Comparison of ENCODE assay signal across 26 mouse cellular contexts in genomic region chr2:27215537-27215936, GRCm38 (mm10). TPM values are rescaled to one million over a fixed set of nuclear protein-coding genes. Genes with fewer than 3 reads are reported as not detected.
"Had no signal": no experiment of that assay in that cellular context is flagged by ENCODE, and none has a peak within 500 bp of the region (broad histone marks: within the 10 kb centered on the region; RNA-seq: fewer than 3 reads in every experiment).

No protein-coding gene starts in this region.

- H3K36me3 ChIP-seq: limb, embryonic 12.5 days; limb, embryonic 15.5 days; midbrain, embryonic 10.5 days; midbrain, embryonic 13.5 days; neural tube, embryonic 13.5 days had no signal

- H3K27ac ChIP-seq: kidney, embryonic 15.5 days; left cerebral cortex, adult 2 months; limb, embryonic 12.5 days; limb, embryonic 15.5 days; liver, embryonic 14.5 days; lung, embryonic 15.5 days; midbrain, embryonic 10.5 days; midbrain, embryonic 13.5 days; neural tube, embryonic 13.5 days; stomach, postnatal 0 days had no signal

- H3K9ac ChIP-seq: kidney, embryonic 15.5 days; limb, embryonic 12.5 days; limb, embryonic 15.5 days; liver, embryonic 14.5 days; lung, embryonic 15.5 days; midbrain, embryonic 13.5 days; neural tube, embryonic 13.5 days had no signal

- DNase-seq: layer of hippocampus, postnatal 36 days; lung, adult 18-20 months; lung, postnatal 10 days; lung, postnatal 36 days; right cerebral cortex, adult 18-20 months; right cerebral cortex, postnatal 14 days; right cerebral cortex, postnatal 4 days; thymus, adult 2 months; thymus, postnatal 14 days; thymus, postnatal 4 days had no signal

- H3K4me2 ChIP-seq: kidney, embryonic 15.5 days; limb, embryonic 12.5 days; limb, embryonic 15.5 days; lung, embryonic 15.5 days; midbrain, embryonic 13.5 days; neural tube, embryonic 13.5 days had no signal

- H3K27me3 ChIP-seq: kidney, embryonic 15.5 days; limb, embryonic 12.5 days; limb, embryonic 15.5 days; lung, embryonic 15.5 days; midbrain, embryonic 13.5 days; neural tube, embryonic 13.5 days had no signal

- ATAC-seq: intestine, embryonic 16.5 days; midbrain, embryonic 13.5 days; midbrain, embryonic 16.5 days had no signal

- H3K4me1 ChIP-seq: kidney, embryonic 15.5 days; midbrain, embryonic 10.5 days; neural tube, embryonic 13.5 days had no signal

- H3K9me3 ChIP-seq: kidney, embryonic 15.5 days; limb, embryonic 12.5 days; limb, embryonic 15.5 days; lung, embryonic 15.5 days; megakaryocyte, embryonic 14.5 days; midbrain, embryonic 10.5 days; midbrain, embryonic 13.5 days; neural tube, embryonic 13.5 days had no signal

- H3K4me3 ChIP-seq: kidney, embryonic 15.5 days; left cerebral cortex, adult 2 months; limb, embryonic 12.5 days; limb, embryonic 15.5 days; lung, embryonic 15.5 days; megakaryocyte, embryonic 14.5 days; midbrain, embryonic 10.5 days; midbrain, embryonic 13.5 days; myocyte; neural tube, embryonic 13.5 days had no signal

RNA-seq across cellular contexts. Expression of gene Sardh, which starts 32.6 kb away (rescaled TPM):
- total RNA-seq: monocyte, adult 5-6 weeks; neutrophil, adult 5-6 weeks had no signal

RNA-seq across cellular contexts. Expression of gene Dbh, which starts 50.5 kb away (rescaled TPM):
- total RNA-seq: monocyte, adult 5-6 weeks; neutrophil, adult 5-6 weeks had no signal
- polyA plus RNA-seq: liver, embryonic 14.5 days had no signal
